Mouse (Mus musculus) heart, embryonic 12.5 days (tissue): ENCODE measurements at regions not wholly inside any gene's neighbourhood (a gene's known extent, or its start where the extent isn't known, plus 50 kb on each side); places are given as distances from the start of the nearest gene placed in this dataset.
A peak's percentile ranks its signal among the peaks of the same experiment; 100 is the strongest.

Source experiments
- ATAC-seq: fragments of 200-750 bp; cut with Nextera tagmentation; 2 replicates; pipeline ENCODE4 v1.8.0; 2017; ENCODE audit warnings: moderate TSS enrichment, moderate library complexity; ENCODE audit not compliant: insufficient number of reproducible peaks, low FRiP score
- H3K27ac ChIP-seq: fragments of 300-500 bp; sonication (generic); 2 replicates; pipeline ENCODE4 v1.5.1; 2016; ENCODE audit warnings: mild to moderate bottlenecking, moderate library complexity; ENCODE audit not compliant: poor library complexity, severe bottlenecking
- H3K27me3 ChIP-seq: fragments of 300-500 bp; sonication (generic); replicated peaks from 2 replicates; pipeline ENCODE4 v1.6.1; 2016; ENCODE audit warnings: mild to moderate bottlenecking, moderate library complexity
- H3K36me3 ChIP-seq: fragments of 300-500 bp; sonication (generic); 2 replicates; pipeline ENCODE4 v1.6.1; 2016; ENCODE audit warnings: mild to moderate bottlenecking, moderate library complexity
- H3K4me1 ChIP-seq: fragments of 300-500 bp; sonication (generic); replicated peaks from 2 replicates; pipeline ENCODE4 v1.6.1; 2016; ENCODE audit warnings: mild to moderate bottlenecking
- H3K4me2 ChIP-seq: fragments of 300-500 bp; sonication (generic); 2 replicates; pipeline ENCODE4 v1.6.1; 2016; ENCODE audit warnings: mild to moderate bottlenecking, moderate library complexity
- H3K4me3 ChIP-seq: fragments of 300-500 bp; sonication (generic); 2 replicates; pipeline ENCODE4 v1.5.1; 2016; ENCODE audit warnings: mild to moderate bottlenecking
- H3K9ac ChIP-seq: fragments of 300-500 bp; sonication (generic); 2 replicates; pipeline ENCODE4 v1.6.1; 2016; ENCODE audit warnings: mild to moderate bottlenecking, moderate library complexity
- H3K9me3 ChIP-seq: fragments of 300-500 bp; sonication (generic); replicated peaks from 2 replicates; pipeline ENCODE4 v1.6.1; 2016; ENCODE audit warnings: mild to moderate bottlenecking, moderate library complexity
- WGBS: fragments of 180-500 bp; shearing (Covaris S2); methylation state at CpG from one replicate; pipeline ENCODE4 v1.1.7; 2016; 5-methylcytosine and 5-hydroxymethylcytosine counted together

GRCm38 (mm10) chr9:13905086-13905669 is 77.7 kb downstream of the Fam76b start:
- no peak overlapping the region for H3K4me2 ChIP-seq
- ATAC-seq = no peak
- H3K27ac ChIP-seq = no peak overlapping the region
- 75% methylated on average over 14 of the region's 14 CpGs for WGBS
- H3K9me3 ChIP-seq = no peaks in the 10 kb centered on the region
- H3K36me3 ChIP-seq = no peaks in the 10 kb centered on the region
- H3K27me3 ChIP-seq = no peaks in the 10 kb centered on the region
- H3K9ac ChIP-seq = no peak overlapping the region
- no peak overlapping the region for H3K4me3 ChIP-seq
- H3K4me1 ChIP-seq = peaks cover 3% of the 10 kb centered on the region; the same call in 1 of the 2 replicates

- Histone ChIP-seq H3K4me1 (peaks cover 3% of the 10 kb centered on the region; the same call in 1 of the 2 replicates), H3K9me3 (no peaks in the 10 kb centered on the region), H3K27ac (no peak overlapping the region), H3K27me3 (no peaks in the 10 kb centered on the region), H3K36me3 (no peaks in the 10 kb centered on the region), H3K4me3 (no peak overlapping the region), H3K9ac (no peak overlapping the region), H3K4me2 (no peak overlapping the region)
- WGBS = 86% methylated on average over 6 of the region's 6 CpGs
- ATAC-seq = no peak
Observed at GRCm38 (mm10) chr9:13906736-13907135, 79.2 kb downstream of the Fam76b start.

DNA sequence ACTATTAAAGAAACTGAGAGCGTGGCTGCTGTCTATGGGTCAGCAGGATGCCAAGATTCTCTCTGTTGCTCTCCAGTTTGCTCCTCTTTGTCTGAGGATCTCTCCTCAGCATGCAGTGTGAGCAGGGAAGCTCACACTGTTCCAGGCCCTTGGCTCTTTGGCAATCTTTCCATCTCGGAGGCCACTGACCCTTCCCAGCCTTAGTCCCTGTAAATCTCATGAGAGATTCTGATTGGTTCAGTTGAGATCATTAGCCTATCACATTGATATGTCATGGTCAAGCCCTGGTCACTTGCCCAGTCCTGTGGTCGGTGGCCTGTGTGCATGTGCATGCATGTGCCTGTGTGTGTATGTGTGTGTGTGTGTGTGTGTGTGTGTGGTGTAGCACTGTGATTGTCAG is 82.1 kb downstream of the Fam76b start:
- ATAC-seq = no peak
- no peak overlapping the region for H3K4me3 ChIP-seq
- H3K4me2 ChIP-seq = no peak overlapping the region
- WGBS = 68% methylated on average over 3 of the region's 3 CpGs
- H3K27me3 ChIP-seq = peaks cover 3% of the 10 kb centered on the region; the same call in 1 of the 2 replicates
- no peak overlapping the region for H3K27ac ChIP-seq
- H3K9me3 ChIP-seq = no peaks in the 10 kb centered on the region
- no peak overlapping the region for H3K9ac ChIP-seq
- H3K36me3 ChIP-seq = no peaks in the 10 kb centered on the region
- H3K4me1 ChIP-seq = no peaks in the 10 kb centered on the region; the same call in 1 of the 2 replicates

DNA sequence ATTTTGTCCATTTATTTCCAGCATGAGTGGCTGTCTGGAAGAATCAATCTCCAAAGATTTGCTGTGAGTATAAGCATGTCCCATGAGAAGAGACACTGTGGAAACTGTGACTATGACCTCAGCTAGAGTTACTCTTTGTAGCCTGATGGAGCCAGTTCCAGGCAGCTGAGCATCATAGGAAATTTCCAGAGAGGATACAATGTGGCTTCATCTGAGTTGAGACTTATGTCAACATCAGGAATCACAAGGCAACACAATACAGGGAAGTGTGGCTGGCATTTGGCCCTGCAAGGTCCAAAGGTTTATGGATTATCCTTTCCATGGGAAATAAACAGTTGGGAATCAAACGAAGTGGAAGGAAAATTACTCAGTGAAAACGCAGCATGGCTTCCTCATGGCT is 82.6 kb downstream of the Fam76b start:
- no peaks in the 10 kb centered on the region; the same call in 1 of the 2 replicates for H3K4me1 ChIP-seq
- no peaks in the 10 kb centered on the region for H3K9me3 ChIP-seq
- no peak overlapping the region for H3K9ac ChIP-seq
- H3K4me2 ChIP-seq = no peak overlapping the region
- ATAC-seq = 0 out of 2 replicates have a peak, but pooled peaks have one; percentile 61
- 74% methylated on average over 2 of the region's 2 CpGs for WGBS
- H3K27me3 ChIP-seq = peaks cover 3% of the 10 kb centered on the region; the same call in 1 of the 2 replicates
- no peak overlapping the region for H3K27ac ChIP-seq
- H3K36me3 ChIP-seq = no peaks in the 10 kb centered on the region
- H3K4me3 ChIP-seq = no peak overlapping the region

- no peak overlapping the region for H3K4me2 ChIP-seq
- peaks cover 3% of the 10 kb centered on the region; the same call in 1 of the 2 replicates for H3K27me3 ChIP-seq
- H3K9ac ChIP-seq = no peak overlapping the region
- H3K4me3 ChIP-seq = no peak overlapping the region
- H3K4me1 ChIP-seq = no peaks in the 10 kb centered on the region
- no peak overlapping the region for H3K27ac ChIP-seq
- no peaks in the 10 kb centered on the region for H3K36me3 ChIP-seq
- 82% methylated on average over 3 of the region's 3 CpGs for WGBS
- ATAC-seq = no peak
- no peaks in the 10 kb centered on the region for H3K9me3 ChIP-seq
Observed at GRCm38 (mm10) chr9:13913459-13913858, 85.9 kb downstream of the Fam76b start.

DNA sequence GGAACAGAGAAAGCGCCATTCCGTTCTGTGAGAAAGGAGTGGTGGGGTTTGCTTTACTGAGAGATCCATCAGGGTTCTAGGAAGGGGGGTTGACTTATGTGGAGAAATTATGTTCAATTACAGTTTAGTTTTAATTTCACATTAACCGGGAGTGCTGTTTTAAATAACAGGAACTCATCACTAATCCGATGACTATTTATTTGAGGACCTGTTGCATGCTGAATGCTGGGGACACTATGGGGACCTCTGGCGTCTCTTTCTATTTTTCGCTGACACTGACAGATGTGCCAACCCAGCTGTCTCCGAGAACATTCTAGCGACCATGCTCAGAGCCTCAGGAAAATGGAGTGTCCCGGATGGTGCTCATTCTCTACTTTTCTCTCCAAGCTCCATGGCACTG is 86.6 kb downstream of the Fam76b start:
- H3K4me1 ChIP-seq = no peaks in the 10 kb centered on the region
- H3K27ac ChIP-seq = no peak overlapping the region
- H3K4me2 ChIP-seq = no peak overlapping the region
- ATAC-seq = no peak
- no peaks in the 10 kb centered on the region for H3K9me3 ChIP-seq
- no peak overlapping the region for H3K9ac ChIP-seq
- H3K27me3 ChIP-seq = peaks cover 3% of the 10 kb centered on the region; the same call in 1 of the 2 replicates
- no peak overlapping the region for H3K4me3 ChIP-seq
- no peaks in the 10 kb centered on the region for H3K36me3 ChIP-seq
- 84% methylated on average over 9 of the region's 9 CpGs for WGBS

DNA sequence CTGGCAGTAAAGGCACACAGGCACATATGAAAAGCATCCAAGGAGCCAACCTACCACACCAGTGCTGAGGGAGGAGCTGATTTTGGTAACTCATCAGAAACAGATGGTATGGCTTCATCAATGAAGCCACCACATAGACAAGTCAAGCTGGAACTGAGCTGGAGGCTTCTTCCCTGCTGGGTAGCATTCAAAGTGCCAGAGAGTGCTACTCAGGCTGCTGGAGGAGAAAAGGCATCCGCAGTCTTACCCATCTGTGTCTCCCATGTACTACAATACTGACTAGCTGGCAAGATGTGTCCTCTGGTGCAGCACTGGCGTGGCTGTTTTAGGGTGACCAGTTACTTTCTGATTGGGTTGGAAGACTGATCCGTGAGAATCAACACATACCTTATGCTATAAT is 87.3 kb downstream of the Fam76b start:
- Histone ChIP-seq H3K4me2 (no peak overlapping the region), H3K4me3 (no peak overlapping the region), H3K27me3 (peaks cover 3% of the 10 kb centered on the region; the same call in 1 of the 2 replicates), H3K27ac (no peak overlapping the region), H3K9ac (no peak overlapping the region), H3K9me3 (no peaks in the 10 kb centered on the region), H3K4me1 (no peaks in the 10 kb centered on the region), H3K36me3 (no peaks in the 10 kb centered on the region)
- ATAC-seq = no peak
- 85% methylated on average over 3 of the region's 3 CpGs for WGBS

DNA sequence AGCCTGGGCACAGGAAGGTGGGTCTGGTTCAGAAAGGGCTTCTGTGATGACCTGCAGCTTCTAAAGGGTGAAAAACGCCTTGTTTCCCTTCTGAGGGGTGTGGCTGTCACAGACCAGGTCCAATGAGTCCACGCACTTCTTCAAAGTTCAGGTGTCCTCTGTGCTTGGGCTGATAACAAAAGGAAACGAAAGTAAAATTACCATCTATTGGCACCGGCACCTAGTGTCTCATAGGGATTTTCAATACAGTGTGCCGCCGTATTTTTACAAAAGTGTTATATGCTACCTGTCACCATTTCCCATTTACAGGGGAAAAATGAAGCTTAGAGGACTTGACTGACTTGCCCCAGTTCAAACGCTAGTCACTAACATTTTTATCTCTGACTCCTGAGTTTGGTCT is 89.3 kb downstream of the Fam76b start:
- Histone ChIP-seq H3K4me1 (no peaks in the 10 kb centered on the region), H3K36me3 (no peaks in the 10 kb centered on the region), H3K27ac (no peak overlapping the region), H3K9ac (no peak overlapping the region), H3K9me3 (no peaks in the 10 kb centered on the region), H3K4me3 (no peak overlapping the region), H3K27me3 (peaks cover 3% of the 10 kb centered on the region; the same call in 1 of the 2 replicates), H3K4me2 (no peak overlapping the region)
- WGBS = 80% methylated on average over 7 of the region's 7 CpGs
- no peak for ATAC-seq

GRCm38 (mm10) chr9:13918606-13919202 is 91.2 kb downstream of the Fam76b start:
- no peak for ATAC-seq
- H3K9me3 ChIP-seq = no peaks in the 10 kb centered on the region
- H3K9ac ChIP-seq = no peak overlapping the region
- no peak overlapping the region for H3K4me2 ChIP-seq
- no peaks in the 10 kb centered on the region for H3K4me1 ChIP-seq
- no peak overlapping the region for H3K4me3 ChIP-seq
- H3K36me3 ChIP-seq = no peaks in the 10 kb centered on the region
- H3K27ac ChIP-seq = no peak overlapping the region
- H3K27me3 ChIP-seq = no peaks in the 10 kb centered on the region
- WGBS = 65% methylated on average over 7 of the region's 7 CpGs

DNA sequence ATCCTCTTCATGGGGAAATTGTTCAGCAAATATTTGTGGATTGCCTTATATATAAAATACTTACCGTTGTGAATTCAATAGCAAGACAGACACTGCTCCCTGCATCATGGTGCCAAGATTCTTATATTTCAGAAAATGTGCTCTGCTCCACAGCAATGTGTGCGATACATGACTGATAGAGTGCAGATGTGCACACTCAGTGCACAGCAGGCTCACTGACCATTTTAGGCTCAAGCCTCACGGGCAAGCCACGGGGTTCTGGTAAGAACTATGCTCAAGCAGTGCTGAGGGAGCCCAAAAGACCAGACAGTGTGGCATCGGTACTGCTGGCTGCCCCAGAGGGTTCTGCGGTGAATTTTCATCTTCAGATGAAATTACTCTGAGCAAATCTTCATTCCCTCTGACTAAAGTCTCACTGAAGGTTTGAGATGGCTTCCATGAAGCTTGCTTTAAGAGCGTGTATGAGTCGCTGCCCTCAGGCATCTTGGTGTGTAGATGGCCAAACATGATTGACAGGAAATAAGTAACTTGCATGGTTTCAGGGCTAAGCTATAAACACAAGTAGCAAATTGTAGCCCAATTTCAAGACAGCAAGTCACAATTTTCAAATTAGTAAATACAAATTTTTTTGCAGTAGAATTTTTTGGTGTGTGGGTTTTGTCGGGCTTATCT is 92.4 kb downstream of the Fam76b start:
- H3K27me3 ChIP-seq = no peaks in the 10 kb centered on the region
- no peak overlapping the region for H3K4me2 ChIP-seq
- ATAC-seq = no peak
- no peaks in the 10 kb centered on the region for H3K4me1 ChIP-seq
- no peak overlapping the region for H3K27ac ChIP-seq
- no peak overlapping the region for H3K4me3 ChIP-seq
- H3K36me3 ChIP-seq = no peaks in the 10 kb centered on the region
- H3K9ac ChIP-seq = no peak overlapping the region
- no peaks in the 10 kb centered on the region for H3K9me3 ChIP-seq
- 70% methylated on average over 9 of the region's 9 CpGs for WGBS

DNA sequence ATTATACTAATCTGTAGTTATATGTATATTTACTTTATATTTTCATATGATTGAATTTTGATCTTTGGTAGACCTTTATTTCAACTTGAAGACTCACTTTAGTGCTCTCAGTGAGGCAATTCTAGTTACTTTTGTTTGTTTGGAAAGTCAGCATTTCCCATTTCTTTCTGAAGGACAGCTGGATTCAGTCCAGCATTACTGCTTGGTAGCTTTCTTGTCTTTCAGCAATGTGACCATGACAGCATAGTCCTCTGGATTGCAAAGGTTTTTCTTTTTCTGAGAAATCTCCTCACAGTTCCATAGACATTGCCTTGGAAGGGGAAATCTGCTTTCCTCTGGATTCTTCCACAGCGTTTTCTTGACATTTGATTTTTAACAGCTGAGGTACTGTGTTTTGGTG is 93.1 kb downstream of the Fam76b start:
- 67% methylated on average over 1 of the region's 1 CpGs for WGBS

More for the DNA sequence above, 93.1 kb downstream of the Fam76b start:
- H3K9ac ChIP-seq = no peak overlapping the region
- H3K4me2 ChIP-seq = no peak overlapping the region
- H3K9me3 ChIP-seq = no peaks in the 10 kb centered on the region
- no peak overlapping the region for H3K4me3 ChIP-seq
- H3K4me1 ChIP-seq = no peaks in the 10 kb centered on the region
- H3K36me3 ChIP-seq = no peaks in the 10 kb centered on the region
- no peak for ATAC-seq
- H3K27ac ChIP-seq = no peak overlapping the region
- no peaks in the 10 kb centered on the region for H3K27me3 ChIP-seq
